In genomic region chr11:52282420-52282773, GRCm38 (mm10) we compare ENCODE assay signal across 7 mouse cellular contexts. TPM values are rescaled to one million over a fixed set of nuclear protein-coding genes. Genes with fewer than 3 reads are reported as not detected.
A peak's percentile ranks its signal among the peaks of the same experiment; 100 is the strongest.
DNase-seq lines count a peak whose midpoint lies in the region; ATAC-seq lines count a peak whose summit lies in the region.

No protein-coding gene starts in this region.

- peak overlapping the region; percentile 79 for H3K27ac ChIP-seq in lung, embryonic 15.5 days
- H3K27ac ChIP-seq in embryonic facial prominence, embryonic 14.5 days (replicated peaks; ENCODE audit: low read depth, low read length) = no peak overlapping the region
- peak overlapping the region; percentile 88 for H3K27ac ChIP-seq in limb, embryonic 10.5 days

- H3K9ac ChIP-seq in lung, embryonic 15.5 days = peak overlapping the region; percentile 76
- H3K9ac ChIP-seq in embryonic facial prominence, embryonic 14.5 days (ENCODE audit: low read depth, low read length) = peak overlapping the region; percentile 64

- WGBS in lung, embryonic 15.5 days = 1% methylated on average over 19 of the region's 19 CpGs
- WGBS in embryonic facial prominence, embryonic 14.5 days = 3% methylated on average over 13 of the region's 19 CpGs
- 1% methylated on average over 19 of the region's 19 CpGs for WGBS in limb, embryonic 10.5 days

- H3K27me3 ChIP-seq in lung, embryonic 15.5 days = no peaks in the 10 kb centered on the region
- peaks cover 40% of the 10 kb centered on the region for H3K27me3 ChIP-seq in embryonic facial prominence, embryonic 14.5 days (replicated peaks; ENCODE audit: control insufficient read depth, insufficient read depth, low read length)
- peaks cover 38% of the 10 kb centered on the region for H3K27me3 ChIP-seq in limb, embryonic 10.5 days (ENCODE audit: low read depth, poor library complexity, severe bottlenecking)

- peaks cover 52% of the 10 kb centered on the region for H3K4me1 ChIP-seq in lung, embryonic 15.5 days
- peaks cover 14% of the 10 kb centered on the region for H3K4me1 ChIP-seq in embryonic facial prominence, embryonic 14.5 days (ENCODE audit: control insufficient read depth, insufficient read depth, low read length)
- peaks cover 70% of the 10 kb centered on the region for H3K4me1 ChIP-seq in limb, embryonic 10.5 days

- peak overlapping the region; percentile 81 for H3K4me3 ChIP-seq in lung, embryonic 15.5 days
- H3K4me3 ChIP-seq in embryonic facial prominence, embryonic 14.5 days (ENCODE audit: low read depth, low read length) = peak overlapping the region; percentile 64
- H3K4me3 ChIP-seq in limb, embryonic 10.5 days = peak overlapping the region; percentile 77

- peak overlapping the region; percentile 93 for H3K4me2 ChIP-seq in lung, embryonic 15.5 days
- H3K4me2 ChIP-seq in embryonic facial prominence, embryonic 14.5 days (ENCODE audit: low read depth, low read length) = peak overlapping the region; percentile 93

- no peaks in the 10 kb centered on the region for H3K9me3 ChIP-seq in lung, embryonic 15.5 days
- H3K9me3 ChIP-seq in embryonic facial prominence, embryonic 14.5 days (ENCODE audit: control insufficient read depth, low read length) = no peaks in the 10 kb centered on the region
- no peaks in the 10 kb centered on the region for H3K9me3 ChIP-seq in limb, embryonic 10.5 days (replicated peaks)

- H3K36me3 ChIP-seq in lung, embryonic 15.5 days = peaks cover 10% of the 10 kb centered on the region; the same call in 1 of the 2 replicates
- no peaks in the 10 kb centered on the region for H3K36me3 ChIP-seq in embryonic facial prominence, embryonic 14.5 days (ENCODE audit: control insufficient read depth, insufficient read depth, low read length)
- H3K36me3 ChIP-seq in limb, embryonic 10.5 days = peaks cover 35% of the 10 kb centered on the region

- no peak for DNase-seq in lung, postnatal 10 days
- DNase-seq in embryonic facial prominence, embryonic 14.5 days (ENCODE audit: low spot score) = no peak
- DNase-seq in limb, embryonic 10.5 days (ENCODE audit: low spot score) = no peak
- peak; percentile 38 for DNase-seq in retina, embryonic 14.5 days (ENCODE audit: low spot score)
- no peak for DNase-seq in gastrocnemius, postnatal 10 days
- DNase-seq in Muller cell, postnatal 12 days (ENCODE audit: inconsistent ontology term) = no peak

- ATAC-seq in lung, embryonic 15.5 days (ENCODE audit: borderline replicate concordance, extremely low read depth, low FRiP score, low TSS enrichment) = peak; percentile 23; the same call in 1 of the 2 replicates
- ATAC-seq in embryonic facial prominence, embryonic 14.5 days (ENCODE audit: low read depth) = 0 out of 2 replicates have a peak, but pooled peaks have one; percentile 1

RNA-seq across cellular contexts. Expression of gene Tcf7, which starts 0.4 kb away (rescaled TPM):
- 41.4 and 52.6 TPM in 2 replicates for polyA plus RNA-seq in lung, embryonic 15.5 days (2015; fragmentation: Nextera tagmentation; extraction: Ambion mirVana)
- polyA plus RNA-seq in embryonic facial prominence, embryonic 14.5 days (2014; fragmentation: Nextera tagmentation; extraction: Ambion mirVana) = 17.8 and 27.7 TPM in 2 replicates
- polyA plus RNA-seq in limb, embryonic 10.5 days (2016; fragmentation: Nextera tagmentation; extraction: Ambion mirVana) = 24.4 and 41.7 TPM in 2 replicates
- total RNA-seq in gastrocnemius, postnatal 10 days (2021) = 1 to 10 TPM; 2.0 to 4.6 TPM

RNA-seq across cellular contexts. Expression of gene Skp1a, which starts 50.6 kb away (rescaled TPM):
- polyA plus RNA-seq in lung, embryonic 15.5 days (2015; fragmentation: Nextera tagmentation; extraction: Ambion mirVana) = 809 and 814 TPM in 2 replicates
- 737 and 739 TPM in 2 replicates for polyA plus RNA-seq in embryonic facial prominence, embryonic 14.5 days (2014; fragmentation: Nextera tagmentation; extraction: Ambion mirVana)
- 876 and 900 TPM in 2 replicates for polyA plus RNA-seq in limb, embryonic 10.5 days (2016; fragmentation: Nextera tagmentation; extraction: Ambion mirVana)
- total RNA-seq in gastrocnemius, postnatal 10 days (2021) = 100 to 1,000 TPM; 254 to 257 TPM
